Mouse (Mus musculus) midbrain, embryonic 12.5 days (tissue): ENCODE data around the gene Dgkg. TPM values are rescaled to one million over a fixed set of nuclear protein-coding genes. Genes with fewer than 3 reads are reported as not detected.

Source experiments
- ATAC-seq: fragments of 200-750 bp; cut with Nextera tagmentation; 2 replicates; pipeline ENCODE4 v1.8.0; 2017; ENCODE audit warnings: low read depth, moderate TSS enrichment, moderate library complexity; ENCODE audit not compliant: low FRiP score
- H3K27ac ChIP-seq: fragments of 300-500 bp; sonication (generic); replicated peaks from 2 replicates; pipeline ENCODE4 v1.5.1; 2016; ENCODE audit warnings: mild to moderate bottlenecking
- H3K27me3 ChIP-seq: fragments of 300-500 bp; sonication (generic); 2 replicates; pipeline ENCODE4 v1.6.1; 2016; ENCODE audit warnings: mild to moderate bottlenecking
- H3K36me3 ChIP-seq: fragments of 300-500 bp; sonication (generic); 2 replicates; pipeline ENCODE4 v1.6.1; 2016
- H3K4me1 ChIP-seq: fragments of 300-500 bp; sonication (generic); 2 replicates; pipeline ENCODE4 v1.6.1; 2016
- H3K4me2 ChIP-seq: fragments of 300-500 bp; sonication (generic); replicated peaks from 2 replicates; pipeline ENCODE4 v1.6.1; 2016; ENCODE audit warnings: mild to moderate bottlenecking, moderate library complexity
- H3K4me3 ChIP-seq: fragments of 300-500 bp; sonication (generic); 2 replicates; pipeline ENCODE4 v1.5.1; 2016; ENCODE audit warnings: mild to moderate bottlenecking
- H3K9ac ChIP-seq: fragments of 300-500 bp; sonication (generic); replicated peaks from 2 replicates; pipeline ENCODE4 v1.6.1; 2016; ENCODE audit warnings: mild to moderate bottlenecking, moderate library complexity
- H3K9me3 ChIP-seq: fragments of 300-500 bp; sonication (generic); 2 replicates; pipeline ENCODE4 v1.6.1; 2016; ENCODE audit warnings: mild to moderate bottlenecking
- WGBS: fragments of 180-500 bp; shearing (Covaris S2); methylation state at CpG from one replicate; pipeline ENCODE4 v1.1.7; 2016; 5-methylcytosine and 5-hydroxymethylcytosine counted together
- polyA plus RNA-seq: library from polyadenylated mRNA; unstranded; fragments of >200 nt; fragmentation: Nextera tagmentation; extraction: Ambion mirVana; gene quantifications from 2 replicates; pipeline ENCODE4 v1.2.1, GENCODE M21; 2016

The Dgkg gene
- polyA plus RNA-seq, 1 experiment from 2014 or later = 0.17 TPM

DNA sequence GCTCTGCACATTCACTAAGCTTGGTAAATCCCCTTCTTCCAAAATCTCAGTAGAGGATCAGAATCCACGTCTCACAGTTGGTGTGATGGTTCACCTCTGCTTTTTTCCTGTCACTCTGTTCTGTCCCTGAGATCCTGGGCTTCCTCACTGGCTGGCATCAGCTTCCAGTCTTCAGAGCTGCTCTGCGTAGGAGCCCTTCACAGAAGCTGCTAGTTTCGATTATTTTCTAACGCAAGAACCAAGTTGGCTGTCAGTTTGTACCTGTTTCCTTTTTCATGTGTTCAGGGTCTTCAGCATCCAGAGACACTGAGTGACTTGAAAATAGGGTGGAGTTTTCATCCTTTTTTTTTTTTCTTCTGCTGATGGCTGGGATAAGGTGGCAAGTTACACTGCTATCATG, 15.0 kb downstream of the Dgkg start:
- H3K9ac ChIP-seq = no peak overlapping the region
- H3K4me2 ChIP-seq = no peak overlapping the region
- no peaks in the 10 kb centered on the region for H3K27me3 ChIP-seq
- H3K27ac ChIP-seq = no peak overlapping the region
- no peaks in the 10 kb centered on the region for H3K36me3 ChIP-seq
- ATAC-seq = no peak
- H3K9me3 ChIP-seq = no peaks in the 10 kb centered on the region
- no peaks in the 10 kb centered on the region; the same call in 1 of the 2 replicates for H3K4me1 ChIP-seq
- H3K4me3 ChIP-seq = no peak overlapping the region
- WGBS = 80% methylated on average over 4 of the region's 4 CpGs

DNA sequence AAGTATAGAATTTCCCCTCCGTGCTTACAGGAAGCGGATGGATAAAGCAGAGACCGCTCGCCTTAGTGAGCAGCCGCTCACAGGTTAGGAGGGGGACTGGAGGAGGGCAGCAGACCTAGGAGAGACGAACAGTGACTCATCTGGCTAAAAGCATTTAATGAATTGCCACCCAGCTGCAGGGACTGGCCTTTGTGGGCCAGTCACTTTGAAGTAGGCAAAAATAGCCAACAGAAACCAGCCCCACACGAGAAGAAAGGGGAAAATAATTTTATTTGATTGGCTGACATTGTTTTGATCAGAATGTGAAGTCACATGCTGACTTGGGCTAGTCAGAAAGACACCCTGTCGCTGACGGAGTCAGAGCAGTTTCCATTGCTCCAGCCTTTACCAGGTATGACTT, 15.4 kb downstream of the Dgkg start:
- no peak overlapping the region for H3K4me2 ChIP-seq
- H3K9me3 ChIP-seq = no peaks in the 10 kb centered on the region
- H3K4me1 ChIP-seq = no peaks in the 10 kb centered on the region; the same call in 1 of the 2 replicates
- ATAC-seq = no peak
- no peak overlapping the region for H3K27ac ChIP-seq
- no peaks in the 10 kb centered on the region for H3K36me3 ChIP-seq
- H3K4me3 ChIP-seq = no peak overlapping the region
- no peak overlapping the region for H3K9ac ChIP-seq
- WGBS = 37% methylated on average over 9 of the region's 9 CpGs
- no peaks in the 10 kb centered on the region for H3K27me3 ChIP-seq

DNA sequence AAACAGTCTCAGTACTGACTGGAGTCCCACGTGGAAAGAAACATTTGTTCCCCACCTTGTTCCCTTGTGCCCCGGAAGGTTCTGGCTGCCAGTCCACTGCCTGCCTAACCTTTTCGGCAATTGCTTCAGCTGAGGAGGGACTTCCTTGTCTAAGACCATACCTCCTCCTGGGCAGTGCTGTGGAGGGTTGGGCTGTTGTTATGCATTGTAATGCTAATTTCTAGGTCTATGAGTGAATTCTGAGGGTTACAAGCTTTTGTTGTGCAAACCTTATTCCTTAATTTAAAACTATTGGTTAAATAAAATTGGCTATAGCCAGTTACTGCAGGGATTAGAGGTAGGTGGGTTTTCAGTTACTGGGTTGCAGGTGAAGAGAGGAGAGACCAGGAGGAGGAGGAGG, 19.7 kb downstream of the Dgkg start:
- 61% methylated on average over 3 of the region's 3 CpGs for WGBS
- Histone ChIP-seq H3K4me2 (no peak overlapping the region), H3K36me3 (no peaks in the 10 kb centered on the region), H3K27ac (no peak overlapping the region), H3K9me3 (no peaks in the 10 kb centered on the region), H3K9ac (no peak overlapping the region), H3K27me3 (no peaks in the 10 kb centered on the region), H3K4me1 (no peaks in the 10 kb centered on the region; the same call in 1 of the 2 replicates), H3K4me3 (no peak overlapping the region)
- ATAC-seq = no peak

DNA sequence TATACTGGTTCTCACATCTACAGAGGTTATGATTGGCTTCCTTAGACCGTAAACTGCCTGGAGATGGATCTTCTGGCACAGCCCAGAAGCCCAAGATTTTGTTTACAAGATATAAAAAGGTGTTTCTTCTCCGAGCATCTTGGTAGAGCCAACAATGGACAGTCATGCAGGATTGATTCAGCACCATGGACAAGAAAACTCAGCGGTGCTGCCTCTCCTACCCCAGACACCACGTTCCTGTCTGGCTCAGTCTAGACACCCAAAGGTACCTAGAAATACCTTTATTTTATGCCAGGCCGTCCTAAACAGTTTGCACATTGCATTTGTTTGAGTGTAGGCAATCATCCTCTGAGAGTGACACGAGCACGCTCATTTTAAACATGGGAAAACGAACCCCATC, 21.3 kb downstream of the Dgkg start:
- H3K36me3 ChIP-seq = no peaks in the 10 kb centered on the region
- H3K27ac ChIP-seq = no peak overlapping the region
- no peaks in the 10 kb centered on the region for H3K9me3 ChIP-seq
- no peak for ATAC-seq
- H3K9ac ChIP-seq = no peak overlapping the region
- WGBS = 68% methylated on average over 8 of the region's 8 CpGs
- H3K27me3 ChIP-seq = no peaks in the 10 kb centered on the region
- H3K4me2 ChIP-seq = no peak overlapping the region
- H3K4me3 ChIP-seq = no peak overlapping the region
- 0 out of 2 replicates have a peak, but pooled peaks cover 2% of the 10 kb centered on the region for H3K4me1 ChIP-seq

DNA sequence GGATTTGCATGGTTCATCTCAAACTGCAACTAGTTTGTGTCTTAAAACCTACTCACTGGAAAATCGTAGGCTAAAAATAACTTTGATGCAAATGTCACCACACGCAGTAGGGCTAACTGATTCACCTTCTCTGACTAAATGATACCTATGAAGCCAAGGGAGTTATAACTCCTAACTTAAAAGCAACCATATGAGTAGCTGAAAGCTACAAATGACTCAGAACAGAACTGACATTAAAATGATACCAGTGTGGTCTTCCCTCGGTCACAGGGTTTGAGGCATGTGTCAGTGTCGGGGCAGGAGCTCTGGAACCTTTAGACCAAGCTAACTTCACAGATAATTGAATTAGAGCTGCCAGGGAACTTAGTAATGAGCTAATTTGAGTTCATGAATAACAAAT, 24.0 kb downstream of the Dgkg start:
- no peak overlapping the region for H3K4me3 ChIP-seq
- no peaks in the 10 kb centered on the region for H3K36me3 ChIP-seq
- no peak overlapping the region for H3K9ac ChIP-seq
- H3K4me1 ChIP-seq = 0 out of 2 replicates have a peak, but pooled peaks cover 2% of the 10 kb centered on the region
- H3K27me3 ChIP-seq = no peaks in the 10 kb centered on the region; the same call in 1 of the 2 replicates
- no peak overlapping the region for H3K27ac ChIP-seq
- 90% methylated on average over 4 of the region's 4 CpGs for WGBS
- ATAC-seq = no peak
- no peak overlapping the region for H3K4me2 ChIP-seq
- no peaks in the 10 kb centered on the region for H3K9me3 ChIP-seq

DNA sequence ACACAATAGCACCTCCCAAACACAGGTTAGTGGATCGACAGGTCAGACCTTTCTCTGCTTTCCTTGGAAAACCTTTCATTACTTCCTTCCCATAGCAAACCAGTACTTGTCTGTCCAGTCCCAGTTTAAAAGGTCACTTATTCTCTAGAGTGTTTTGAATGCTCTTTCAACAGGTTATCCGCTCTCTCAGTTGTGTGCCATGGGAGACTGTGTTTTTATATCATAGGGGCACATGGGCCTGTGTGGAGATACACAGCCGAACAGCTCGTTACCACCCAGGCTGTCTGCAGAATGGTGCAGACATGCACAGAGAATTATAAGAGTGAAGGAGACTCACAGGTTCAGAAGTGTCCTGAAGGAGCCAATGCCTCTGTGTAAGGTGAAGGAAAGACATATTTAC, 26.7 kb downstream of the Dgkg start:
- Histone ChIP-seq H3K4me1 (0 out of 2 replicates have a peak, but pooled peaks cover 2% of the 10 kb centered on the region), H3K27ac (no peak overlapping the region), H3K4me3 (no peak overlapping the region), H3K4me2 (no peak overlapping the region), H3K27me3 (no peaks in the 10 kb centered on the region; the same call in 1 of the 2 replicates), H3K9ac (no peak overlapping the region), H3K36me3 (no peaks in the 10 kb centered on the region), H3K9me3 (no peaks in the 10 kb centered on the region)
- ATAC-seq = no peak
- WGBS = 87% methylated on average over 4 of the region's 4 CpGs

DNA sequence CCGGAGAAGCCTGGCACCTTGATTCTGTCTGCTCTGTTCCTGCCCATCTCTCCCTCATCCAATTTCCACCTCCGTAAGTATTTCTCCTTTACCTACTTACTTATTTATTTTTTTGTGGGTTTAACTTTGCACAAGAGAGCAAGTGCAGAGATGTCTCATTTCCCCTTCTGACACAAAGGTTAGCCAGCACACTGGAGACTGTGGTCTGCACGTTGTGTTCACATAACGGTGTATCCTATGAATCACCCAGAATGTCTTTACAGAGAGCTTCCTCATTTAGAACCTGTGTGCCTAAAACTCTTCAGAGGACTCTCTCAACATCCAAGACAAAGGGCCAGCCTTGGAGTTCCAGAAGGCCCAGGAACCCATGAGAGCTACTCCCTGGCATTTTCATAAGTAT, 27.1 kb downstream of the Dgkg start:
- no peak overlapping the region for H3K4me3 ChIP-seq
- ATAC-seq = no peak

DNA sequence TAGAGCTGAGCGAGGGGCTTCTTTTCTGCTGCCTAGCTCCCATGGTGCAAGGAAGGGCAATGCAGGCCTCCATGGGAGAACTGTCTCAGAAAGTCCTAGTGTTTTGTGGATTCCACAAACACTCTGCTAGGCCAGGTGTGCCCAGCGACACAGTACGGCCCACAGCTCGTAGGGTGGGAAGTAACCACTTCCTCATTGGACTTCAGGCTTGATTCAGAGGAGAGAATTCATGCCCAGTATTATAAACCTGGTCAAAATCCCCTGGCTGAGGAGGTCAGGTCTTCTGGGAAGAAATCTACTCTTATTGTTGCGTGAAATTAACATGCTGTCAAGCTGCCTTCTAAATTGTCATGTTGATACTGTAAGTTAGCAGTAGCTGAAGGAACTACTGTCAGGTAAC, 31.0 kb downstream of the Dgkg start:
- Histone ChIP-seq H3K9me3 (no peaks in the 10 kb centered on the region), H3K27me3 (peaks cover 3% of the 10 kb centered on the region; the same call in 1 of the 2 replicates), H3K4me3 (no peak overlapping the region), H3K4me2 (no peak overlapping the region), H3K4me1 (0 out of 2 replicates have a peak, but pooled peaks cover 2% of the 10 kb centered on the region), H3K36me3 (no peaks in the 10 kb centered on the region), H3K27ac (no peak overlapping the region), H3K9ac (no peak overlapping the region)
- no peak for ATAC-seq
- 96% methylated on average over 5 of the region's 5 CpGs for WGBS

More for the DNA sequence above, 27.1 kb downstream of the Dgkg start:
- Histone ChIP-seq H3K4me1 (0 out of 2 replicates have a peak, but pooled peaks cover 2% of the 10 kb centered on the region), H3K4me2 (no peak overlapping the region), H3K27ac (no peak overlapping the region), H3K9ac (no peak overlapping the region), H3K27me3 (no peaks in the 10 kb centered on the region; the same call in 1 of the 2 replicates), H3K36me3 (no peaks in the 10 kb centered on the region), H3K9me3 (no peaks in the 10 kb centered on the region)
- WGBS = 88% methylated on average over 4 of the region's 4 CpGs

DNA sequence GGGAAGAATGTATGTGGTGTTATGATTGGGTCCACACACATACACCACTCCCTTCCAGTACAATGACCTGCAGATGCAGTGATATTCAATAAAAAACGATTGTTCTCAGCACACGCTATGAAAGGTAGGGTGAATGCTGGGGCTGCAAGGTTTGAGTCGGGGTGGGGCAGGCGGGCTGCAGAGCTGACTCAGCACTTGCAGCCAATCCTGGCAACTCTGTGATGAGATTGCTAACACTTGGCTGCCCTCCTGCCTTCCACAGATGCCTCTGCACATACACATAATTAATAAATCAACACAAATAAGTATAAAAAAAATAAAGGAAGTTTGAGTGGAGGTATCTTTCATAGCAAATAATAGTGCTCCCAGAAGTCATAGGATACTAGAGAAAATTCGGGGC, 31.6 kb downstream of the Dgkg start:
- WGBS = 83% methylated on average over 5 of the region's 5 CpGs
- no peak overlapping the region for H3K27ac ChIP-seq
- peaks cover 3% of the 10 kb centered on the region; the same call in 1 of the 2 replicates for H3K27me3 ChIP-seq
- no peaks in the 10 kb centered on the region for H3K9me3 ChIP-seq
- no peak for ATAC-seq
- H3K36me3 ChIP-seq = no peaks in the 10 kb centered on the region
- H3K4me2 ChIP-seq = no peak overlapping the region
- H3K9ac ChIP-seq = no peak overlapping the region
- H3K4me1 ChIP-seq = no peaks in the 10 kb centered on the region
- H3K4me3 ChIP-seq = no peak overlapping the region

DNA sequence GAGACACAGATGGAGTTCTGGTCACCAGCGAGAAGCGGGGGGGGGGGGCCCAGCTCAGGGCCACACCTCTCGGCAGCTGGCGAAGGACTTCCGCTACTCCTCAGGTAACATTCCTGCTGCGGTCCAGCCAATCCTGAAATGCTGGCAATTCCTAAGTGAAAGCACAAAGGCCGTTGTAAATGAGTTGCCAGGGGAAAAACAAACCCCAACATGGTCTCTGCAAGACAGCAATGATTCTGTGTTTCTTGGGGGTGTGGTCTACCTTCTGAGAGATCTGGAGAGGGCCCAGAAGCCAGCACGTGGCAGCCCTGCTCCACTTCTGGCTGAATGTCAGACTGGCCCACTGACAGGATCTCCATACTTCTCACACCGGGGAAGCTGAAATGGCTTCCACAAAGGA, 34.7 kb downstream of the Dgkg start:
- no peaks in the 10 kb centered on the region for H3K4me1 ChIP-seq
- no peak overlapping the region for H3K9ac ChIP-seq
- no peak overlapping the region for H3K27ac ChIP-seq
- 59% methylated on average over 9 of the region's 9 CpGs for WGBS
- H3K4me2 ChIP-seq = no peak overlapping the region
- no peaks in the 10 kb centered on the region for H3K36me3 ChIP-seq
- no peaks in the 10 kb centered on the region for H3K9me3 ChIP-seq
- ATAC-seq = no peak
- peaks cover 3% of the 10 kb centered on the region; the same call in 1 of the 2 replicates for H3K27me3 ChIP-seq
- H3K4me3 ChIP-seq = no peak overlapping the region

DNA sequence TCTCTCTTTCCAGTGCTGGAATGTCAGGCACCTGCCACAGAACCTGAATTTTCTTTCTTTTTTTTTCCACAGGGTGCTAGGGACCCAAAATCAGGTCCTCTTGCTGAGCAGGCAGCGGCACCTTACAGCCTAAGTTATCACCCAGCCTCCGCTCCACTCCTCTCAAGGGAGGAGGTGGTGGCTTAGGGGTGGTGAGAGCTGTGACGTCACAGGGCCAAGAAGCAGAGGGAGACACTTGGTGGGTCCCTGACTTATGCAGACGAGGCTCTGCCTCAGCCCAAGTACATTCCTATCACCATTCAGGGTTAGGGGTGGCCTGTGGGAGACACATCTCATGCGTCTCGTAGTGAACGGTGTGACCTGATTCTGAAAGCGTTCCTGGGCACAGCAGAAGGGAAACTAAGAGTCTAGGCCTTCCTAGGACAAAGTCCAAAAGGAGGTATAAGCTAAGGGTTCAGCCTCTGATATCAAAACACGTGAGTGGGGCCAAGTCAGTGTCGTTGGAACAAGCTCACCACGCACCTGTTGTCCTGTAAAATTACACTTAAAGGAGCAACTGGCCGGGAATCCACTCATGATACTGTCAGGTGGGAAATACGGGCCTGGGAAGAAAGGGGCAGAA, 35.6 kb downstream of the Dgkg start:
- 87% methylated on average over 13 of the region's 13 CpGs for WGBS
- Histone ChIP-seq H3K4me1 (no peaks in the 10 kb centered on the region), H3K9me3 (no peaks in the 10 kb centered on the region), H3K27ac (no peak overlapping the region), H3K4me3 (no peak overlapping the region), H3K27me3 (peaks cover 3% of the 10 kb centered on the region; the same call in 1 of the 2 replicates), H3K4me2 (no peak overlapping the region), H3K36me3 (no peaks in the 10 kb centered on the region), H3K9ac (no peak overlapping the region)
- no peak for ATAC-seq

DNA sequence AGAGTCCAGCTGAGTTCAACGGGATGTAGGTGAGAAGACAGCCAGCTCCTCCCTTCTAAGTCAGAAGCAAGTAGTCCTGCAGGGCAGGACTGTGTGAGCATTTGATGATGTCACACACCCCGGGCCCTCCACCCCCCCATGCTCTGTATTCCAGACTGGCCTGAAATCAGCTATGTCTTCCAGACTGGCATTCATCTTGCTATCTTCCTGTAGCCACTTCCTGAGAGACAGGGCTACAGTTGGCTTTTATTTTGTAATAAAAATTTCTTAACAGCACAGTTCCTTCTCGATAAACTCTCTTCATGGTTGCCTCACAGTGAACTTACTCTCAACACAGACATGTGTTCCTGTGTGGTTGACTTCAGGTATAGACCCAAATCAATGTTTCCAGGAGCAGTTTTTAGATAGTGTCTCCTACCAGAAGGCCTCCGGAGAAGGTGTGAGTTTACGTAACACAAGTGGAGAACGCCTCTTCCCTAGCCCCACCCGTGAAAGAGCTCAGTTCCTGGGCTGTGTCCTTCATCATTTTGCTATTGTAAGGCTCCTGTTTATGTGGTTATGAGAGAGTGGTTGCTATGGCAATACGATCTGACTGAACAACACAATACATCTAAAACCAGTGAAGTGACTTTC, 38.5 kb downstream of the Dgkg start:
- no peak overlapping the region for H3K9ac ChIP-seq
- ATAC-seq = no peak
- H3K27me3 ChIP-seq = no peaks in the 10 kb centered on the region
- H3K4me1 ChIP-seq = no peaks in the 10 kb centered on the region
- H3K9me3 ChIP-seq = no peaks in the 10 kb centered on the region
- no peak overlapping the region for H3K27ac ChIP-seq
- no peak overlapping the region for H3K4me2 ChIP-seq
- WGBS = 85% methylated on average over 8 of the region's 8 CpGs
- H3K36me3 ChIP-seq = no peaks in the 10 kb centered on the region
- H3K4me3 ChIP-seq = no peak overlapping the region
